Mouse (Mus musculus) CH12.LX (cell line): ENCODE results near the gene Pamr1. TPM values are rescaled to one million over a fixed set of nuclear protein-coding genes. Genes with fewer than 3 reads are reported as not detected.

Source experiments
- DNase-seq: peaks from one replicate; pipeline ENCODE4 v3.0.0-alpha.2; 2013; ENCODE audit errors: extremely low read depth
- H3K27ac ChIP-seq: 2 replicates; pipeline ENCODE4 v1.5.1; 2012; ENCODE audit warnings: low read depth, mild to moderate bottlenecking, control low read depth, moderate library complexity; ENCODE audit not compliant: insufficient read depth
- H3K27me3 ChIP-seq: replicated peaks from 2 replicates; pipeline ENCODE3; 2012; ENCODE audit warnings: inconsistent platforms
- H3K36me3 ChIP-seq, 2 experiments: replicated peaks in 1 of 2; 2 replicates each; pipeline versions ENCODE3 to v1.6.1; 2012; ENCODE audit warnings: inconsistent platforms in 1 of 2, low read length in 1 of 2, mild to moderate bottlenecking in 1 of 2, mixed read lengths in 1 of 2, moderate library complexity in 1 of 2; ENCODE audit not compliant: control insufficient read depth in 1 of 2, insufficient read depth in 1 of 2
- H3K4me1 ChIP-seq, 2 experiments: 2 replicates each; pipeline ENCODE4 v1.6.1; 2012; ENCODE audit warnings: inconsistent platforms in 1 of 2, moderate library complexity in 1 of 2; ENCODE audit not compliant: insufficient read depth in 2 of 2, control insufficient read depth in 1 of 2
- H3K4me2 ChIP-seq: 2 replicates; pipeline ENCODE4 v1.6.1; 2012; ENCODE audit warnings: low read depth, mild to moderate bottlenecking, control low read depth; ENCODE audit not compliant: poor library complexity, insufficient read depth, severe bottlenecking
- H3K4me3 ChIP-seq, 3 experiments: fragments of 150-350 bp in 1 of 3; sonication (generic) in 1 of 3; replicated peaks in 1 of 3; 2 replicates each; pipeline versions ENCODE3 to v1.5.1; 2011 to 2012; ENCODE audit warnings: low read depth in 2 of 3, low read length in 2 of 3, mild to moderate bottlenecking in 2 of 3, moderate library complexity in 2 of 3, control low read depth in 1 of 3, improper control_type of control experiment in 1 of 3, inconsistent platforms in 1 of 3, mixed read lengths in 1 of 3; ENCODE audit not compliant: poor library complexity in 1 of 3
- H3K79me2 ChIP-seq: replicated peaks from 2 replicates; pipeline ENCODE4 v1.6.1; 2012; ENCODE audit warnings: mild to moderate bottlenecking, moderate library complexity; ENCODE audit not compliant: control insufficient read depth, poor library complexity, insufficient read depth, severe bottlenecking; ENCODE audit errors: extremely low read depth
- H3K9ac ChIP-seq: 2 replicates; pipeline ENCODE4 v1.6.1; 2012; ENCODE audit warnings: low read depth, mild to moderate bottlenecking, control low read depth, moderate library complexity; ENCODE audit not compliant: insufficient read depth
- H3K9me3 ChIP-seq: replicated peaks from 2 replicates; pipeline ENCODE3; 2012; ENCODE audit warnings: low read length, inconsistent platforms, mixed read lengths
- CHD1 ChIP-seq: IDR thresholded peaks from 2 replicates; pipeline ENCODE4 v1.6.1; 2012; ENCODE audit warnings: low read depth, low read length, improper control_type of control experiment, inconsistent platforms
- CTCF ChIP-seq, 2 experiments: IDR thresholded peaks in 1 of 2; conservative IDR thresholded peaks in 1 of 2; 2 replicates each; pipeline ENCODE4 v1.5.1; 2011 to 2012; ENCODE audit warnings: low read depth in 2 of 2, low read length in 2 of 2, improper control_type of control experiment in 1 of 2, inconsistent platforms in 1 of 2, mild to moderate bottlenecking in 1 of 2, moderate library complexity in 1 of 2
- ELF1 ChIP-seq: IDR thresholded peaks from 2 replicates; pipeline ENCODE4 v1.6.1; 2014; ENCODE audit warnings: low read depth, mild to moderate bottlenecking, inconsistent platforms, low read length, improper control_type of control experiment
- ETS1 ChIP-seq: conservative IDR thresholded peaks from 2 replicates; pipeline ENCODE4 v1.6.1; 2012; ENCODE audit warnings: low read depth, mild to moderate bottlenecking, inconsistent platforms, low read length, improper control_type of control experiment, moderate library complexity
- HCFC1 ChIP-seq: IDR thresholded peaks from 2 replicates; pipeline ENCODE4 v1.6.1; 2012; ENCODE audit warnings: low read depth, mild to moderate bottlenecking, inconsistent platforms, low read length, improper control_type of control experiment
- IRF4 ChIP-seq: IDR thresholded peaks from 2 replicates; pipeline ENCODE4 v1.6.1; 2014; ENCODE audit warnings: low read depth, mild to moderate bottlenecking, inconsistent platforms, low read length, improper control_type of control experiment
- JUND ChIP-seq: conservative IDR thresholded peaks from 2 replicates; pipeline ENCODE4 v1.6.1; 2011; ENCODE audit warnings: low read depth, low read length, improper control_type of control experiment
- KAT2A ChIP-seq: IDR thresholded peaks from 2 replicates; pipeline ENCODE4 v1.6.1; 2012; ENCODE audit warnings: low read length, improper control_type of control experiment, inconsistent platforms; ENCODE audit not compliant: insufficient replicate concordance
- MAFK ChIP-seq: IDR thresholded peaks from 2 replicates; pipeline ENCODE4 v1.6.1; 2011; ENCODE audit warnings: low read length, improper control_type of control experiment; ENCODE audit not compliant: insufficient replicate concordance
- MAX ChIP-seq: IDR thresholded peaks from 2 replicates; pipeline ENCODE4 v1.6.1; 2011; ENCODE audit warnings: low read length, improper control_type of control experiment
- MAZ ChIP-seq: IDR thresholded peaks from 2 replicates; pipeline ENCODE4 v1.6.1; 2012; ENCODE audit warnings: low read depth, mild to moderate bottlenecking, inconsistent platforms, low read length, improper control_type of control experiment, moderate library complexity
- MXI1 ChIP-seq: IDR thresholded peaks from 2 replicates; pipeline ENCODE4 v1.6.1; 2011; ENCODE audit warnings: mild to moderate bottlenecking, low read depth, low read length, improper control_type of control experiment
- MYC ChIP-seq: IDR thresholded peaks from 2 replicates; pipeline ENCODE4 v1.6.1; 2011; ENCODE audit warnings: low read depth, mild to moderate bottlenecking, improper control_type of control experiment, low read length
- NRF1 ChIP-seq: IDR thresholded peaks from 2 replicates; pipeline ENCODE4 v1.6.1; 2014; ENCODE audit warnings: low read depth, mild to moderate bottlenecking, inconsistent platforms, low read length, improper control_type of control experiment, moderate library complexity
- PAX5 ChIP-seq: IDR thresholded peaks from 2 replicates; pipeline ENCODE4 v1.6.1; 2012; ENCODE audit warnings: low read length, inconsistent platforms, mixed read lengths
- POLR2A ChIP-seq: IDR thresholded peaks from 2 replicates; pipeline ENCODE4 v1.6.1; 2011; ENCODE audit warnings: low read depth, mild to moderate bottlenecking, improper control_type of control experiment, low read length
- POLR2AphosphoS2 ChIP-seq: IDR thresholded peaks from 2 replicates; pipeline ENCODE4 v1.6.1; 2011; ENCODE audit warnings: low read depth, low read length, improper control_type of control experiment
- SIN3A ChIP-seq: IDR thresholded peaks from 2 replicates; pipeline ENCODE4 v1.6.1; 2012; ENCODE audit warnings: low read length, improper control_type of control experiment, inconsistent platforms
- UBTF ChIP-seq: IDR thresholded peaks from 2 replicates; pipeline ENCODE4 v1.6.1; 2012; ENCODE audit warnings: low read depth, mild to moderate bottlenecking, inconsistent platforms, low read length, improper control_type of control experiment, moderate library complexity
- USF1 ChIP-seq: IDR thresholded peaks from 2 replicates; pipeline ENCODE4 v1.6.1; 2014; ENCODE audit warnings: low read depth, mild to moderate bottlenecking, inconsistent platforms, low read length, improper control_type of control experiment
- ZC3H11A ChIP-seq: IDR thresholded peaks from 2 replicates; pipeline ENCODE4 v1.6.1; 2012; ENCODE audit warnings: low read depth, mild to moderate bottlenecking, inconsistent platforms, low read length, improper control_type of control experiment
- ZKSCAN1 ChIP-seq: IDR thresholded peaks from 2 replicates; pipeline ENCODE4 v1.6.1; 2012; ENCODE audit warnings: low read depth, inconsistent platforms, low read length, improper control_type of control experiment, borderline replicate concordance
- dilution Hi-C: fragments of 300-500 bp; cut with MboI; formaldehyde crosslinking; loops from 2 replicates; pipeline ENCODE4 v1.14.3; 2020; ENCODE audit warnings: low sequenced_read_pairs; ENCODE audit not compliant: extremely low pct_unique_long_range_greater_than_20kb, extremely low pct_ligation_motif_present
- in situ Hi-C: fragments of 300-500 bp; cut with MboI; formaldehyde crosslinking; loops from 3 replicates; pipeline ENCODE4 v1.14.3; 2019; ENCODE audit warnings: low sequenced_read_pairs, low pct_ligation_motif_present, low pct_unique_long_range_greater_than_20kb, mixed read lengths
- polyA plus RNA-seq: library from polyadenylated mRNA; unstranded; fragments of >175 nt; gene quantifications from 2 replicates; pipeline ENCODE4 v1.2.1, GENCODE M21; 2012; ENCODE audit warnings: low read depth; ENCODE audit not compliant: insufficient read length
- total RNA-seq, 2 experiments: library from RNA; depleted of rRNA; stranded (reverse); fragments of 300-350 nt in 1 of 2; fragments of >200 nt in 1 of 2; gene quantifications; 2 replicates each; pipeline ENCODE4 v1.2.3; 2012 to 2014

Gene Pamr1
- total and polyA plus RNA-seq, 3 experiments: 0.08 to 0.28 (median 0.24) TPM

- in situ Hi-C loops: no loop called here
- H3K4me1 ChIP-seq: peaks cover 0 to 15% of the 10 kb centered on the region in 2 experiments; a peak in 2 of 4 replicates
- H3K4me3 ChIP-seq: no peak overlapping the region
- H3K79me2 ChIP-seq: no peaks in the 10 kb centered on the region
- H3K9ac ChIP-seq: no peak overlapping the region
- H3K27ac ChIP-seq: no peak overlapping the region
- H3K36me3 ChIP-seq: no peaks in the 10 kb centered on the region
- no peak for DNase-seq
- H3K27me3 ChIP-seq: no peaks in the 10 kb centered on the region
- no peaks in the 10 kb centered on the region for H3K9me3 ChIP-seq
- no peak overlapping the region for H3K4me2 ChIP-seq
- TF ChIP-seq ETS1: no peak
- TF ChIP-seq MAX: no peak
- TF ChIP-seq MYC: no peak
- no peak for TF ChIP-seq KAT2A
- no peak for TF ChIP-seq JUND
- TF ChIP-seq CTCF (conservative IDR thresholded peaks at IDR 0.05 in 1 of 2, IDR thresholded peaks at IDR 0.05 in 1 of 2; ENCODE audit: low read depth in 2 of 2, low read length in 2 of 2): no peak
- no peak for TF ChIP-seq USF1
- TF ChIP-seq ELF1: no peak
- no peak for TF ChIP-seq MXI1
- no peak for TF ChIP-seq UBTF
- no peak for TF ChIP-seq POLR2A
- dilution Hi-C loops: no loop called here
Measured at GRCm38 (mm10) chr2:102557085-102557484, 7.3 kb downstream of the Pamr1 start.

DNA sequence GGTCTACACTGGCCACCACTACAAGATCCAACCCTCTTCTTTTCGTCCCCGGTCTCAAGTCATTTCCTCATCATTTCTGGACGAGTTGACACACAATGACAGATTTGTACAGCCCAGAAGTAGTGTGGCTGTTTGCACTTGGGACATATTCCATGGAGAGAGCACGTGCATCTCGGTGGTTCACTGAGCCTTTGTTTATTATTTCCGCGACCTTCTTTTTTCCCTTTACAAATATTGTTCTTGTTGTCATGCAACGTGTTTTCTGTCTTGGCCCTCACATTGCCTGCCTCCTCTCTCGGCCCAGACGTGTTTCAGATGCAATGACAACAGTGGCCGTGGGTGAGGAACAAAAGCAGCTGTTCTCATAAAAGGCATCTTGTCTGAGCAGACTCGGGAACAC is 9.2 kb downstream of the Pamr1 start:
- Histone ChIP-seq H3K79me2 (no peaks in the 10 kb centered on the region), H3K4me2 (no peak overlapping the region)
- TF ChIP-seq HCFC1: no peak
- TF ChIP-seq PAX5: no peak
- TF ChIP-seq POLR2AphosphoS2: no peak
- no peak for TF ChIP-seq MAZ
- TF ChIP-seq MAFK: no peak
- TF ChIP-seq CHD1: no peak
- TF ChIP-seq IRF4: no peak
- no peak for TF ChIP-seq SIN3A
- TF ChIP-seq CTCF (conservative IDR thresholded peaks at IDR 0.05 in 1 of 2, IDR thresholded peaks at IDR 0.05 in 1 of 2; ENCODE audit: low read depth in 2 of 2, low read length in 2 of 2): no peak
- TF ChIP-seq ZC3H11A: no peak
- TF ChIP-seq NRF1: no peak
- TF ChIP-seq ZKSCAN1: no peak
- no peak for TF ChIP-seq JUND
- no peak for TF ChIP-seq UBTF
- TF ChIP-seq, all 38 proteins: peak for 0
- Histone ChIP-seq H3K9me3 (no peaks in the 10 kb centered on the region), H3K4me3 (no peak overlapping the region), H3K27me3 (no peaks in the 10 kb centered on the region), H3K27ac (no peak overlapping the region), H3K4me1 (peaks cover 0 to 6% of the 10 kb centered on the region in 2 experiments; a peak in 1 of 4 replicates), H3K9ac (no peak overlapping the region), H3K36me3 (no peaks in the 10 kb centered on the region)
- dilution Hi-C loops (no loop called here), in situ Hi-C loops (no loop called here)
- DNase-seq: no peak
